Mouse (Mus musculus) lung, embryonic 15.5 days (tissue): ENCODE data around the gene Fnbp1. TPM values are rescaled to one million over a fixed set of nuclear protein-coding genes. Genes with fewer than 3 reads are reported as not detected.
A peak's percentile ranks its signal among the peaks of the same experiment; 100 is the strongest.
"Not testable (repeated sequence)": the region's sequence is repeated elsewhere in the genome, so short reads cannot be mapped to it uniquely, and the experiment has no call there.

Source experiments
- ATAC-seq: fragments of 200-750 bp; cut with Nextera tagmentation; 2 replicates; pipeline ENCODE4 v1.8.0; 2017; ENCODE audit warnings: moderate number of reproducible peaks, borderline replicate concordance; ENCODE audit not compliant: low FRiP score, low TSS enrichment; ENCODE audit errors: extremely low read depth
- H3K27ac ChIP-seq: fragments of 300-500 bp; sonication (generic); 2 replicates; pipeline ENCODE4 v1.5.1; 2015; ENCODE audit warnings: moderate library complexity, mild to moderate bottlenecking, inconsistent platforms
- H3K27me3 ChIP-seq: fragments of 300-500 bp; sonication (generic); 2 replicates; pipeline ENCODE4 v1.6.1; 2015; ENCODE audit warnings: inconsistent platforms
- H3K36me3 ChIP-seq: fragments of 300-500 bp; sonication (generic); 2 replicates; pipeline ENCODE4 v1.6.1; 2015; ENCODE audit warnings: inconsistent platforms
- H3K4me1 ChIP-seq: fragments of 300-500 bp; sonication (generic); 2 replicates; pipeline ENCODE4 v1.6.1; 2015; ENCODE audit warnings: inconsistent platforms
- H3K4me2 ChIP-seq: fragments of 300-500 bp; sonication (generic); 2 replicates; pipeline ENCODE4 v1.6.1; 2015; ENCODE audit warnings: inconsistent platforms, mild to moderate bottlenecking, moderate library complexity
- H3K4me3 ChIP-seq: fragments of 300-500 bp; sonication (generic); 2 replicates; pipeline ENCODE4 v1.5.1; 2015; ENCODE audit warnings: mild to moderate bottlenecking, inconsistent platforms
- H3K9ac ChIP-seq: fragments of 300-500 bp; sonication (generic); 2 replicates; pipeline ENCODE4 v1.6.1; 2015; ENCODE audit warnings: inconsistent platforms
- H3K9me3 ChIP-seq: fragments of 300-500 bp; sonication (generic); 2 replicates; pipeline ENCODE4 v1.6.1; 2016; ENCODE audit warnings: inconsistent platforms
- WGBS: fragments of 180-500 bp; shearing (Covaris S2); methylation state at CpG from one replicate; pipeline ENCODE4 v1.1.7; 2015; 5-methylcytosine and 5-hydroxymethylcytosine counted together
- polyA plus RNA-seq: library from polyadenylated mRNA; unstranded; fragments of >200 nt; fragmentation: Nextera tagmentation; extraction: Ambion mirVana; gene quantifications from 2 replicates; pipeline ENCODE4 v1.2.1, GENCODE M21; 2015

Fnbp1 gene
- polyA plus RNA-seq, 1 experiment from 2014 or later: 17.7 TPM

DNA sequence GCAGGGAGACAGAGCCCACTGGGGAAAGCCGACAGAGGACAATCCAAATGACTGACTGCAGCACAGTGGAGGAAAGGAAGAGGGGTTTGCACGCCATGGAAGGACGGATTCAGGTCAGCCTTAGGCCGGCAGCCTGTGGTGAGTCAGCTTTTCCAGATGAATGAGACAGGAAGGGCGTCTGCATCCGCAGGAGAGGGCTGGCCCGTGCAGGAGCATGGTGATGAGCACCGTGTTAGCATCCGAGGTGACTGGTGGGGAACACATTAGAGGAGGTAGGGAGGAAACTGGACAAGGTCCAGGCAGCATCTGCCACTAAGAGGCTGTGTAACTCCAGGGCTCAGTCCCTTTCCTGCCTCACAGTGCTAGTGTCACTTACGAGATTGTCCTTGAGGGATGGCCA lies 27.2 kb upstream of the Fnbp1 start:
- Histone ChIP-seq H3K4me3 (no peak overlapping the region), H3K36me3 (peaks cover 54% of the 10 kb centered on the region), H3K27me3 (no peaks in the 10 kb centered on the region), H3K4me2 (no peak overlapping the region), H3K27ac (no peak overlapping the region), H3K9me3 (no peaks in the 10 kb centered on the region), H3K4me1 (peaks cover 34% of the 10 kb centered on the region), H3K9ac (no peak overlapping the region)
- ATAC-seq: 0 out of 2 replicates have a peak, but pooled peaks have one; percentile 47
- WGBS: 76% methylated on average over 10 of the region's 10 CpGs

DNA sequence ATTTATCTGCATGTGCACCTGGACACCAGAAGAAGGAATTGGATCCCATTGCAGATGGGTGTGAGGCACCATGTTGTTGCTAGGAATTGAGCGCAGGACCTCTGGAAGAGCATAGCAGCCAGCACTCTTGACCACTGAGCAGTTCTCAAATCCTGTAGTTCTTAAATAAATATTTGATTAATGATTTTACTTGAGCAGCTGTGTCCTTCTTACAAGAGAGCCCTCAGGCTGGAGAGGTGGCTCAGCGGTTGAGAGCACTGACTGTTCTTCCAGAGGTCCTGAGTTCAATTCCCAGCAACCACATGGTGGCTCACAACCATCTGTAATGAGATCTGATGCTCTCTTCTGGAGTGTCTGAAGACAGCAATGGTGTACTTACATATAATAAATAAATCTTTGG lies 25.8 kb upstream of the Fnbp1 start:
- H3K9ac ChIP-seq, H3K4me2 ChIP-seq, ATAC-seq, H3K9me3 ChIP-seq, H3K27ac ChIP-seq, H3K4me3 ChIP-seq, H3K27me3 ChIP-seq: not testable (repeated sequence)
- Histone ChIP-seq H3K4me1 (peaks cover 36% of the 10 kb centered on the region), H3K36me3 (peaks cover 41% of the 10 kb centered on the region)
- 67% methylated on average over 2 of the region's 2 CpGs for WGBS

DNA sequence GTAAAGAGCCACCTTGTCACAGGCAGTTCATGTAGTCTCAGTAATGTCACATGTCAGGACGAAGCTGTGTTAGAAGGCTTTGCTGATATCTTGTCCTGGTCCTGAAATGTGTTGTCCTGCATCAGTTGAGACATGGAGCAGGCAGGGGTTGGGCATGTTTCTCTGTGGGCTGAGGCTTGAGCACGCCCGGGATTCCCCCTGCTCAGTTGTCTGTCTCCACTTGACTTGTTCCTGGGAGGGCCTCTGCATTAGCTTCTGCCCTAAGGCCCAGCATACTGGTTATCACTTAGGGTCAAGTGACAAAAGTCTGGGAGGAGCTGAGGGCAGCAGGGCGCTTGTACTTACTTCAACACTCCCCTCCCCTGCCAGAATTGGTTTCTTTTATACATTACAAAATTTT lies 23.7 kb upstream of the Fnbp1 start:
- 56% methylated on average over 4 of the region's 4 CpGs for WGBS
- ATAC-seq: no peak
- Histone ChIP-seq H3K9me3 (no peaks in the 10 kb centered on the region), H3K4me3 (no peak overlapping the region), H3K4me2 (no peak overlapping the region), H3K27me3 (no peaks in the 10 kb centered on the region), H3K27ac (peak overlapping the region; percentile 84), H3K36me3 (peaks cover 27% of the 10 kb centered on the region), H3K9ac (no peak overlapping the region), H3K4me1 (peaks cover 36% of the 10 kb centered on the region)

DNA sequence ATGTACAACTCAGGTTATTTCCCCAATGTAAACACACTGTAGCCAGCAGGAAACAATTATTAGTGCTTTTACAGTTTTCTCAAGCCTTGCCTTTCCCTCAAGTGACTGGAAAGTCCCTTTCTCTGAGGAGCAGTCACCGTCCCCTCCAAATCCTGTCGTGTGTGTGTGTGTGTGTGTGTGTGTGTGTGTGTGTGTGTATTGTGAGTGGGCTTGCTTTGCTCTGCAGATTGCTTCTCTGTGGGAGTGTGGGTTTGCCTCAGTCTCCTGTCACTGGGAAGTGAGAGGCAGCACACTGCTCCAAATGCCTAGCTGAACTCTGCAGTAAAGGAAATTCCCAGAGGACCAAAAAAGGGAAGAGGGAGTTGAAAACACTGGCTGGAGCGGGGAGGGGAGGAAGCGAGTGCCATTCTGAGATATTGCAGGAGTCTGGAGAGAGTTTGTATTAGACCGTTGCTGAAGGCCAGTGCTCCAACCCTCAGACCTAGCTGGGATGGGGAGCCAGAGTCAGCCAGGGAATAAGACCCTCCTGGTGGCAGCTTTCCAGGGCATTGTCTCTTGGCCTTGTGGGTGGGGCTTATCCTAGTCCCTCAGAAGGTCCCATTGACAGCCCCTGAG lies 23.1 kb upstream of the Fnbp1 start:
- peaks cover 35% of the 10 kb centered on the region for H3K4me1 ChIP-seq
- H3K27me3 ChIP-seq: no peaks in the 10 kb centered on the region
- H3K9me3 ChIP-seq: no peaks in the 10 kb centered on the region
- no peak overlapping the region for H3K9ac ChIP-seq
- peak overlapping the region; percentile 13; the same call in 1 of the 2 replicates for H3K4me2 ChIP-seq
- 22% methylated on average over 5 of the region's 5 CpGs for WGBS
- H3K27ac ChIP-seq: peak overlapping the region; percentile 84
- H3K4me3 ChIP-seq: no peak overlapping the region
- H3K36me3 ChIP-seq: peaks cover 22% of the 10 kb centered on the region
- ATAC-seq: peak; percentile 51

DNA sequence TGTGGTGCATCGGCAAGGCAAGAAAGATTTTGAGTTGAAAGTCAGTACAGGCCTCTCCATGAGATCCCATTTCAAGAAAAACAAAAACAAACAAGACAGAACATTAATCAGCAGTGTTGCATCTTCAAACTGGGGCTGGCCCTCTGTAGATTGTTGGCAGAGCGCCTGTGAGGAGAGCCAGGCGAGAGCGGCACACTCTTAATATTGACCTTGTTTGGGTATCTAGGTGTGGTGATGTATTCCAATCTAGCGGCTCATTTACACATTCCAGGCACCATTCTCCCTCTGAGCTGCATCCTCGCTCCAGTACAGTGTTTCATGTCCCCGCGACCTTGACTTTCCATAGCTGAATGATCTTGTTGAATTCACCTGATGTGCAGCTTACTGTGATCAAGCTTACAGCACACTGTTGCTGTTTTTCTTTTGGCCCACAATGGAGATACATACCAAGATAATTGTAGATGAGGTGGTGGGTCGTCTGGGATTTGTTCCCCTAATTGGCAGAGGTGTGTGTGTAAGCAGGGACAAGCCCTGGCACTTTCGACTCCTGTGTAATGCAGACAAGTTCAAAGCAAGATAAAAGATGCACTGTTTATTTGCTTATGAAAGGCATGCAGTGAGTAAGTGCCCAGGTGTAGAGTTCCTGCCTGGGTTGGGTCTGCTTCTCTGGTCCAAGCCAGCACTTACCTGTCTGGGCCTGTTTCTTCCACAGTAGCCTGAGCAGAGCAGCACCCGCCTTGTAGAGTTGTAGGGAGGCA lies 21.7 kb upstream of the Fnbp1 start:
- Histone ChIP-seq H3K4me3 (no peak overlapping the region), H3K27ac (peak overlapping the region; percentile 84), H3K36me3 (peaks cover 8% of the 10 kb centered on the region), H3K9me3 (no peaks in the 10 kb centered on the region), H3K4me2 (no peak overlapping the region), H3K27me3 (no peaks in the 10 kb centered on the region), H3K4me1 (peaks cover 33% of the 10 kb centered on the region), H3K9ac (no peak overlapping the region)
- WGBS: 67% methylated on average over 11 of the region's 11 CpGs
- no peak for ATAC-seq

DNA sequence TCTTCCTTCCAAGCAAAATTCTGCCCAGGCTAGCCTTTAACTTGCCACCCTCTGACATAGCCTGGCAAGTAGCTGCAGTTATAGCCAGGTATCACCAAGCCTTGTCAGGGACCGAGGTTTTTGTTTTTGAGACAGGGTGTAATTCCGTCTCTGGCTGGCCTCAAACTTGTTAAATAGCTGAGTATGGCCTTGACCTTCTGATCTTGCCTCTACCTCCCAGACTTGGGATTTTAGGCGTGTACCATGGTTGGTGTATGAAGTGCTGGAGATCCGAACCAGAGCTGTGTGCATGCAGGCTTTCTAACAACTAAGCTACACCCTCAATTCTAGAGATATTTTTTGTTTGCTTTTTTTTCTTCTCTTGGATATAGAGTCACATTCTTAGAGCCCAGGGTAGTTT lies 19.8 kb upstream of the Fnbp1 start:
- Histone ChIP-seq H3K27me3 (no peaks in the 10 kb centered on the region), H3K9ac (no peak overlapping the region), H3K36me3 (no peaks in the 10 kb centered on the region), H3K4me2 (no peak overlapping the region), H3K4me1 (peaks cover 26% of the 10 kb centered on the region), H3K4me3 (no peak overlapping the region), H3K27ac (no peak overlapping the region), H3K9me3 (no peaks in the 10 kb centered on the region)
- 84% methylated on average over 4 of the region's 4 CpGs for WGBS
- no peak for ATAC-seq

DNA sequence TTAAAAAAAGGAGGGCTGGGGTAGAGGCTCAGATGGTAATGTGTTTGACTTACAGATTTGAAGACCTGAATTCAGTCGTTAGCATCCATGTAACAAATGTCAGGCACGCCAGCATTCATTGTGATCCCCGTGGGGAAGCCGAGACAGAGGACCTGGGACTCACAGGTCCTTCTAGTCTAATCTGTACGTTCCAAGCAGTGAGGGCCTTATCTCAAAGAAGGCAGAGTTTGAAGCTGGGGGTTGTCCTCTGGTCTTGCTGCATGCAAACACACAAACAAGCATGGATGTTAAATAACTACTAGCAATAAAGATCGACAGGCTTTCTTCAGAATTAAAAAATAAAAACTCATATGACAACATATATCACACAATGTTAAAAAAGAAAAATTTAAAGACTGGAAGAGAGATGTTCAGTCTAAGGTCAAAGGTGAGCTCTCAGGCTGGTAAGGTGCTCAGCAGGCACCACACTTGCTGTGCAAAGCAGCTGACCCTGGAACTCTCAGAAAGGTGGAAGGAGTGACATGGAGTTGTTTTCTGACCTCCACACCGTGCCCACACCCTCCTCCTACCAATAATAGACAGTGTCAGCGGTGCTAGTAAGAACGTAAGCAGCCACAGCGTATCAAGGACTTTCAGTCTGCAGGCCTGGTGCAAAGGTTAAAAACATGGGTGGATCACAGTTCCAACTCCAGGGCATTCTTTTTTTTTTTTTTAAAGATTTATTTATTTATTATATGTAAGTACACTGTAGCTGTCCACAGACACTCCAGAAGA lies 18.5 kb upstream of the Fnbp1 start:
- no peaks in the 10 kb centered on the region for H3K9me3 ChIP-seq
- no peak for ATAC-seq
- H3K4me1 ChIP-seq: peaks cover 21% of the 10 kb centered on the region
- WGBS: 85% methylated on average over 10 of the region's 10 CpGs
- H3K27ac ChIP-seq: no peak overlapping the region
- H3K4me2 ChIP-seq: no peak overlapping the region
- no peak overlapping the region for H3K9ac ChIP-seq
- H3K4me3 ChIP-seq: no peak overlapping the region
- H3K36me3 ChIP-seq: no peaks in the 10 kb centered on the region
- H3K27me3 ChIP-seq: no peaks in the 10 kb centered on the region

DNA sequence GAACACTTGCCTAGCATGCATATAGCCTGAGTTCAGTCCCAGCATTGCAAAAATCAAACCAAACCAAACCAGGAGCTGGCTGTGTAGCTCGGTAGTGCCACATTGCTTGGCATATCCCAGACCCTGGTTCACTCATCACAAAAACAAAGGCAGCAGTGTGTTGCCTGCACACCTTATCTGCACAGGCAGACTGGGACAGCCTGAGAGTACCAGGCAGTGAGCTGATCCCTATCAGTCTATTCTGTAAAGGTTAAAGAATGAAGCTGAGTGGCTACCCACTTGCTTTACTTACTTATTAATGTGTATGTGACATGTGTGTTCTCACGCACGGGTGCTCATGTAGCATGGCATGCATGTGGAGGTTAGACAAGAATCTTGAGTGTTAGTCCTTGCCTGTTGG lies 15.0 kb upstream of the Fnbp1 start:
- no peaks in the 10 kb centered on the region for H3K27me3 ChIP-seq
- H3K9ac ChIP-seq: no peak overlapping the region
- no peak overlapping the region for H3K4me2 ChIP-seq
- H3K4me3 ChIP-seq: no peak overlapping the region
- H3K4me1 ChIP-seq: peaks cover 13% of the 10 kb centered on the region
- 80% methylated on average over 3 of the region's 3 CpGs for WGBS
- no peak for ATAC-seq
- no peaks in the 10 kb centered on the region for H3K36me3 ChIP-seq
- no peaks in the 10 kb centered on the region for H3K9me3 ChIP-seq
- no peak overlapping the region for H3K27ac ChIP-seq

DNA sequence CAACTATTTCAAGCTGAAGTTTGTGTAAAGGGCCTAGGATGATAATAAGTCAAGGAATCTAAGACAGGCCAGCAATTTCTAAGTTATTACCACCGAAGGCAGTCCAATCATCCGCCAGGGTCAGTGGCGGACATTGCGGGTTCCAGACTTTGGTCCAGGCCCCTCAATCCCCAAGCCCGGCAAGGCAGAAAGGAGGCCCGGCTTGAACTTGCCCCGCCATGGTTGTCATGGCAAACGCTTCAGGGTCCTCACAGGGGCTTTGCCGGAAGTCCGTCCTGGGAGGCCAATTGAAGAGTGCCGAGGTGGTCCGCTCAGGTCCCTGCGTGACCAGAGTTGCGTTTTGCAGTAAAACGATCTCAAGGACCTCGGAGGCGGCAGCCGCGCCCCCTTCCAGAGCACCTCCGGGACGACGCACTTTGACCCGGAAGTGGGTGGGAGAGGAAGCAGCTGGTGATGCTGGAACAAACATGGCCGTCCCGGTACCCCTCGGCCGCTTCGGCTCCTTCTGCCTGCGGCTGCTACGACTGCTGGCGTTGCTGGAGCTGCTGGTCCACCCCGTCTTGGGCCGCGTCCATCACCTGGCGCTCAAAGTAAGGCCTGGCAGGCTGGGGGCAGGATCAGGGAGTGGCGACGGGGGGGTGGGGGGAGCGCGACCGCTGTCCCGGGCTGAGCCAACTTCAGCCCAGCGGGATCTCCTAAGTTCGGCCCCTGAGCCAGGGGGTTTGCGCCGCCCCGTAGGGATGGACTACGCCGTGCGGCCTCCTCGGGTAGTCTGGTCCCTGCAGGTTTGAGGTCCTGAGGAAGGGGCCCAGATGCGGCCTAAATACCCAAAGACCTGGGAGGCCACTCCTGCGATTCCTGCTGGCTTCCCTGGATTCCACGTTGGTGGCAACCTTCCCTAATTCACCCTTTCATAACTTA lies 10.3 kb upstream of the Fnbp1 start, which contains the start of gene Gpr107:
Gpr107 (plus strand) TSS at position 425 of the 921 bp plus-strand sequence.
- peak within 1 kb of the TSS; percentile 75 for H3K4me2 ChIP-seq
- H3K27ac ChIP-seq: peak within 1 kb of the TSS; percentile 83
- H3K9ac ChIP-seq: peak within 1 kb of the TSS; percentile 83
- peaks cover 19% of the 10 kb centered on the region for H3K4me1 ChIP-seq
- H3K36me3 ChIP-seq: peaks cover 13% of the 10 kb centered on the region; the same call in 1 of the 2 replicates
- H3K9me3 ChIP-seq: no peaks in the 10 kb centered on the region
- WGBS: under 1% methylated on average over 53 of the region's 53 CpGs
- peak; percentile 90 for ATAC-seq
- H3K4me3 ChIP-seq: peak within 1 kb of the TSS; percentile 100
- H3K27me3 ChIP-seq: no peaks in the 10 kb centered on the region

DNA sequence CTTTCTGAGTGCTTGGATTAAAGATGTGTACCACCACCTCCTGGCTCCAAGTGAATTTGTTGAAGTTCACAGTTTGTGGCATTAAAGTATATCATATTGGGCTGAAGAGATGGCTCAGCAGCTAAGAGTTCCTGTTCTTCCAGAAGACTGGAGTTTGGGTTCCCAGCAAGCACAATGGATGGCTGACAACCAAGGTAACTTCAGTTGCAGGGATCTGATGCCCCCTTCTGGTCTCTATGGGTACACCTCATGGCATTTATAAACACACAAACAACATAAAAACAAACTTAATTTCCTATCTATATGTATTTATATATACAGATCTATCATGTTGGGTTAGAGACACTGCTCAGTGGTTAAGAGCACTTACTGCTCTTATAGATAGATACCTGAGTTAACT lies 9.0 kb upstream of the Fnbp1 start:
- no peaks in the 10 kb centered on the region for H3K27me3 ChIP-seq
- peaks cover 19% of the 10 kb centered on the region for H3K4me1 ChIP-seq
- H3K27ac ChIP-seq: no peak overlapping the region
- no peak for ATAC-seq
- no peak overlapping the region for H3K4me2 ChIP-seq
- H3K4me3 ChIP-seq: no peak overlapping the region
- H3K9me3 ChIP-seq: no peaks in the 10 kb centered on the region
- H3K36me3 ChIP-seq: peaks cover 16% of the 10 kb centered on the region; the same call in 1 of the 2 replicates
- no peak overlapping the region for H3K9ac ChIP-seq

DNA sequence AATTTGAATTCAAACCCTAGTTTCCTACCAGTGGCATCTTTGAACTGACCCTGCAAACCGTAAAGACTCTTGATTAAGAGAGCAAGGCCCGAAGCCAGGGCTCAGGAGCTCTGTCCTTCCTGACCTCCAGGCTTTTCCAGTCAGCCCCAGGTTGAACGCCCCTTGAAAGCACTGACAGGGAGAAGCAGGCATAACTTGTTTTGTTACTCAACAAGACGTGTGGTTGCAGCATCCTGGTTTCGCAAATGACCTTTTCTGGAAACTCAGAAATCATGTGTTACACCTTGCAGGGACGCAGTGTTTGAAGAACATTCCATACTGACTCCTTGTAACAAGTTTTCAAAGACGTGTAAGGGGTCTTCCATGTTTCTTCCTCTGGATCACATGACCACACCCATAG lies 5.2 kb upstream of the Fnbp1 start:
- WGBS: 82% methylated on average over 7 of the region's 7 CpGs
- Histone ChIP-seq H3K36me3 (peaks cover 16% of the 10 kb centered on the region; the same call in 1 of the 2 replicates), H3K9ac (no peak overlapping the region), H3K27me3 (no peaks in the 10 kb centered on the region), H3K4me2 (no peak overlapping the region), H3K4me3 (no peak overlapping the region), H3K9me3 (no peaks in the 10 kb centered on the region), H3K4me1 (peaks cover 21% of the 10 kb centered on the region; the same call in 1 of the 2 replicates), H3K27ac (no peak overlapping the region)
- no peak for ATAC-seq
